Mouse (Mus musculus): Measurements from ENCODE around the gene Crtap.
"Not testable (repeated sequence)": the region's sequence is repeated elsewhere in the genome, so short reads cannot be mapped to it uniquely, and the experiment has no call there.

DNA sequence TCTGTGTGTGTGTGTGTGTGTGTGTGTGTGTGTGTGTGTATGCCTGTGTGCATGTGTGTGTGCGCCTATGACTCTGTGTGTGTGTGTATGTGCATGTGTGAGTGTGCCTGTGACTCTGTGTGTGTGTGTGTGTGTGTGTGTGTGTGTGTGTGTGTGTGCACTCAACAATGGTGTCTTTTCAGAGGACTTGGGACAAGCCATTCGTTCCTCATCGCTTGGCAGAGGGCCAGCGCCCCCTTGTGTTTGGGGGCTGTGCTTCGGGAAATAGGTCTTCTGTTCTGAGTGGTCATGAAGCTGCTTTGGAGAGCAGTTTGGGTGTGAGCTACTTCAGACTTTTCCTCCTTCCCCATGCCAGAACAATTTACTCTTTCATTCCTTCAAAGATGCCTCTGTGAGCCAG is 18.8 kb downstream of the Crtap start:
- not testable (repeated sequence) for TF ChIP-seq ZC3H11A (IDR thresholded peaks at IDR 0.05; ENCODE audit: borderline replicate concordance, low read depth, low read length); HCFC1 (IDR thresholded peaks at IDR 0.05; ENCODE audit: borderline replicate concordance, insufficient read depth, low read length); ZNF384 (IDR thresholded peaks at IDR 0.05; ENCODE audit: low read depth, low read length)
